Mouse (Mus musculus): ENCODE data around the gene Cfap100.

GRCm38 (mm10) chr6:90436192-90436907, 7.8 kb upstream of the Cfap100 start:
- TF ChIP-seq POLR2A (IDR thresholded peaks at IDR 0.05; ENCODE audit: low read depth, low read length), result no peak
- no peak for TF ChIP-seq CTCF (IDR thresholded peaks at IDR 0.05; ENCODE audit: extremely low read depth, insufficient read depth, insufficient read length, insufficient replicate concordance)

Data from spleen, adult 2 months (tissue).